Mouse (Mus musculus) v-Abl transformed pro-B cells (cell line): ENCODE measurements at regions not wholly inside any gene's neighbourhood (a gene's known extent, or its start where the extent isn't known, plus 50 kb on each side); places are given as distances from the start of the nearest gene placed in this dataset.

Experiments
- in situ Hi-C, 2 experiments: fragments of 400-800 bp; cut with MboI; formaldehyde crosslinking; loops; one replicate each; pipeline ENCODE4 v1.15.1; 2025; ENCODE audit not compliant: unreplicated experiment in 2 of 2

- in situ Hi-C loops, result no loop called here
These were observed 141.0 kb upstream of the Med13l start for GRCm38 (mm10) chr5:118419344-118420037.

- in situ Hi-C loops, result no loop called here
These were observed 138.3 kb upstream of the Med13l start for GRCm38 (mm10) chr5:118421884-118422821.

- in situ Hi-C loops, result no loop called here
These were observed 136.3 kb upstream of the Med13l start for GRCm38 (mm10) chr5:118424177-118424576.

- in situ Hi-C loops, result no loop called here
These were observed 135.5 kb upstream of the Med13l start for GRCm38 (mm10) chr5:118424764-118425568.

GRCm38 (mm10) chr5:118426673-118427072 is 133.8 kb upstream of the Med13l start:
- in situ Hi-C loops, result no loop called here

GRCm38 (mm10) chr5:118428323-118429095 is 132.0 kb upstream of the Med13l start:
- in situ Hi-C loops, result no loop called here

GRCm38 (mm10) chr5:118433599-118433998 is 126.9 kb upstream of the Med13l start:
- in situ Hi-C loops, result no loop called here

- in situ Hi-C loops, result no loop called here
These were observed 125.5 kb upstream of the Med13l start for GRCm38 (mm10) chr5:118434718-118435555.

- in situ Hi-C loops, result no loop called here
These were observed 124.9 kb upstream of the Med13l start for GRCm38 (mm10) chr5:118435556-118435950.

GRCm38 (mm10) chr5:118436035-118436434 is 124.4 kb upstream of the Med13l start:
- in situ Hi-C loops, result no loop called here

- in situ Hi-C loops, result no loop called here
These were observed 123.8 kb upstream of the Med13l start for GRCm38 (mm10) chr5:118436474-118437306.

- in situ Hi-C loops, result no loop called here
These were observed 123.2 kb upstream of the Med13l start for GRCm38 (mm10) chr5:118437307-118437610.

- in situ Hi-C loops, result no loop called here
These were observed 122.5 kb upstream of the Med13l start for GRCm38 (mm10) chr5:118438016-118438415.

GRCm38 (mm10) chr5:118444538-118445251 is 115.8 kb upstream of the Med13l start:
- in situ Hi-C loops, result no loop called here

GRCm38 (mm10) chr5:118445252-118445987 is 115.1 kb upstream of the Med13l start:
- in situ Hi-C loops, result no loop called here

- in situ Hi-C loops, result no loop called here
These were observed 114.5 kb upstream of the Med13l start for GRCm38 (mm10) chr5:118445988-118446280.

- in situ Hi-C loops, result no loop called here
These were observed 113.6 kb upstream of the Med13l start for GRCm38 (mm10) chr5:118446878-118447277.
